Mouse (Mus musculus) left cerebral cortex, postnatal 25 days (tissue): ENCODE data around the gene Zkscan5. TPM values are rescaled to one million over a fixed set of nuclear protein-coding genes. Genes with fewer than 3 reads are reported as not detected.
A peak's percentile ranks its signal among the peaks of the same experiment; 100 is the strongest.

Experiments
- DNase-seq, 2 experiments: peaks; one replicate each; pipeline ENCODE4 v3.0.0; 2022; ENCODE audit warnings: low spot score in 2 of 2, mixed read lengths in 1 of 2
- intact Hi-C: fragments of 180-260 bp; cut with DNase I; formaldehyde crosslinking; loops from one replicate; pipeline ENCODE4 v1.15.1; 2025
- total RNA-seq, 2 experiments: library from RNA; stranded (reverse); gene quantifications; 2 replicates each; pipeline ENCODE4 v1.2.3; 2021

Zkscan5 gene
- total RNA-seq, result 10 to 100 TPM; 10.2 to 11.7 TPM

DNA sequence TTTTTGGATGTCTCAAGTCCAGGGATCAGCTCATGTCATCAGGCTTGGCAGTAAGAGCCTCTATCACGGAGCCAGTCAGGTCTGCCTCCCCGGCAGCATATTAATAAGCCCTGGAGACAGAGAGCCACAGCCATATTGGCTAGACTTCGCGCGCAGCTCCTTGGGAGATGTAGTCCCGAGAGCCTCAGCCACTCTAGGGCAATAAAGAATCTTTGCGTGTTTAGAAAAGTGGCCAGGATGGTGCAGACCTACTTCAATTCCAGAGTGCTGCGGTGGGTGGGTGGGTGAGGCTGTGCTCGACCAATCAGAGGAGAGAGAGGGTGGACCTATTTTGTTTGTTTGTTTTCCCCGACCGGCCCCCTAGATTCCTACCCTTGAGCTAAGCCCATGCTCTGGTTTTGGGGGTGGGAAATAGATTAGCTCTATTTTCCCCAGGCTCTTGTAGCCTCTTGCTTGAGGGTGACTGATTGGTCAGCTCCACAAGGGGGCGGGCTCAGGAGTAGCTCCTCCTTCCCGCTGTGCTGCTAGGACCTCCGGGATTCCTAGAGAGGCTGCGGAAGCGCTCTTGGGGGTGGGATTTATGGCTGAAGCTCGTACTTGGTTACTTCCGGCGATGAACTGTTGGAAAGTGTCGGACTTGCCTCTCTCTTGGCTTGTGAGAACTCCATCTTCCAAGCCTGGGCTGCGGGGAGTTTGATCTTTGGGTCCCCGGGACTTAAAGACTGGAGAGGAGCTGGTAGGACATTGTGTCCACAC, at the start of gene Zkscan5:
Gene Zkscan5, plus strand, starts transcription at position 627 of the 756 bp plus-strand sequence.
- intact Hi-C loops, result loop anchor here (2.0 kb wide), 1 partner anchor 27 kb away; the partner anchor contains the start of gene Zfp655

DNA sequence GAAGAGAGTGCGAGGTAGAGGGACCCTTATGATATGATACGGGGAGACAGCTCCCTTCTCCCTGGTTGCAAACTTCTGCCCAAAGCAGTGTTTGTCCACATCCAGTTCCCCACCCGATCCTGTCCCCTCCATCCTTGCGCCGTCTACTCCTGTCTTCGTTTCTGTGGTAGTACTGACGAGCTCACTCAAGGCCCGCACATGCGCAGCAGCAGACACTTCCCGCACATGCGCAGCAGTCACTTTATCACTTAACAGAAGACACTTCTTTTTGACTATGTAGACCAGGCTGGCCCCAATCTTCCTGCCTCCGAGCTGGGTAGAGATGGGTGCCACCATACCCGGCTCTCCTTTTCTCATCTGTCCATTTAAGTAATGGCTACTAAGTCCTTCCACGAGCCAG, 43.0 kb upstream of the Zkscan5 start:
- intact Hi-C loops, result no loop called here
- no peak for DNase-seq

More for the DNA sequence above, at the start of gene Zkscan5:
- DNase-seq, result peak; percentile 96 to 99

DNA sequence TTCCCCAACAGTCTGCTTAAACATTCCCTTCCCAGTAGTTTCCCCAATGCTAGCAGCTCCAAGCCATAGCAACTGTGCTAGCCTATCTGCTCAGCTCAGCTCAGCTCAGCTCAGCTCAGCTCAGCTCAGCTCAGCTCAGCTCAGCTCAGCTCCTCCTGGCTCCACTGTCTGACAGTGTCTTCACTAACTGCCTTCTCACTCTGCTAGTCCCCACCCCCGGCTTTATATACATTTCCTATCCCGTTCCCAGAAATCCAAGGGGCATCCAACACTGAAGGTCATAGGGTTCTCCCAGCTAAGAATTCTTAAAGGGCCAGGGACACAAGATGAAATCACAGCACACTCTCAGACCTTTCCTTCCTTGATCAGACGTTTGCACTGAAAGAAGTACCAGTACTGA, 39.7 kb upstream of the Zkscan5 start:
- intact Hi-C loops, result no loop called here
- DNase-seq, result no peak

DNA sequence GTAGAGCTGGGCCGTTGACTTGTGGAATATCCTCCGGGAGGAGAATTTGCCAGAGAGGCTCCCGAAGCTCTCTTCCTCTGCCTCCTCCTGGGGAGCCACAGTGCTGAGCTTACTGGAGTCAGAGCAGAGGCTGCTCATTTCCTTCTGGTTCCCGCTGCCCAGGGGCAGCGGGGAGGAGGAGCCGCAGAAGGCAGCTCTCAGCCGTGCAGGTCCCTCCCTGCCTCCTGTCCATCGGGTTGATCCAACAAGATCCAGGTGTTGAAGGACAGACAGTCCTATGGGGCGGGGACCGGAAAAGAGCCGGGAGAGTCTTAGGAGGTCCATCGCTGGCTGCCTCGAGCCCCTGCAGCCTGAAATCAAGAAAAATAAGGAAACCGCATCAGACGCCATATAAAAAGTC, 39.2 kb upstream of the Zkscan5 start:
- no peak for DNase-seq
- intact Hi-C loops, result no loop called here

DNA sequence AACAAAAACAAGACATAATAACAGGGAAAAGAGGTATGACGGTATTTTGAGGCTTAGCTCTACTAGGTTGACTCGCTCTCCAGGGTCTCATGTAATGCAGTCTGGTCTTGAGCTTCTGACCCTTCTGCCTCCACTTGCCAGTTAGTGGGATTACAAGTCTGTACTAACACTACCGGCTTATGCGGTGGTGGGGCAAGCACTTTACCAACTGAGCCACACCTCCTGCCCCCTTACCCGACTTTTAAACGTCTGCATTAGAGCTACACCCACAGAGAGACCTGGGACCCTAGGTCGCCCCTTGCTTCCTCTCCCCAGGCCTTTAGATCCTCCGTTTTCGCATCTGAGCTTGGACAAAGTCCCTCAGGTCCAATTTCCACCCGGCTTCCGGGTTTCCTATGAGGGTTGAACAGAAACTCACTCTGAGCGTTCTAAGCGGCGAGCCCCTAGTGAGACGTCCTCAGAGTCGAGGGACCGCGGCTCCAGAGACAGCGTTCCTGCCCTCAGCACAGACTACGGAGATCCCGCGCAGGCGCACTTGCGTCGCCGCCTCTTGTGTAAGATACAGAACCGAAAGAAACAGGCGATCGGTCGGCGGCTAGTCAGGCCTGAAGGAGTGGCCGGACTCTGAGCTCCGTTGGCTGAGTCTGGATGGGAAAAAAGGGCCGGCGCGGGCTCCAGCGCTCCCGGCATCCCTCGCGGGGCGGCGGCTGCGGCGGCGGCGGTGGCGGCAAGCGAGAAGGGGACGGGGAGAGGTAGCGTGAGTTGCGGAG, 37.6 kb upstream of the Zkscan5 start, which contains the start of the genes Ptcd1 and Cpsf4:
Gene Ptcd1, minus strand, starts transcription at position 573 of the 770 bp plus-strand sequence.
Gene Cpsf4, plus strand, starts transcription at position 678 of the 770 bp plus-strand sequence.
- DNase-seq, result peak; percentile 99
- intact Hi-C loops, result loop anchor here (2.0 kb wide), 2 partner anchors 24 to 26 kb away; partner anchors contain the start of genes Bud31 and Pdap1

DNA sequence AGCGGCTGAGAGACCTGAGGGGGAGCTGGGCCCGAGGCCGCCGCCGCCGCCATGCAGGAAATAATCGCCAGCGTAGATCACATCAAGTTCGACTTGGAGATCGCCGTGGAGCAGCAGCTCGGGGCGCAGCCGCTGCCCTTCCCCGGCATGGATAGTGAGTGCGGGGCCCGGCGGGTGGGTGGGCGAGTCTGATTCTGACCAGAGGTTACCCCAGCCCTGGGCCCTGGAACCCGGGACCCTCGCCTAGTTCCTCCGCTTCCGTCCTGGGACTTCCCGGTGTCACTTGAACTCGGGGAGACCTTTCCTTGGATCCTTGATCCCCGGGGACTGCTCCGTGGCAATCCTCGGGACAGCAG, 37.1 kb upstream of the Zkscan5 start:
- no peak for DNase-seq
- intact Hi-C loops, result loop anchor here (2.0 kb wide), 2 partner anchors 24 to 26 kb away; partner anchors contain the start of genes Bud31 and Pdap1

DNA sequence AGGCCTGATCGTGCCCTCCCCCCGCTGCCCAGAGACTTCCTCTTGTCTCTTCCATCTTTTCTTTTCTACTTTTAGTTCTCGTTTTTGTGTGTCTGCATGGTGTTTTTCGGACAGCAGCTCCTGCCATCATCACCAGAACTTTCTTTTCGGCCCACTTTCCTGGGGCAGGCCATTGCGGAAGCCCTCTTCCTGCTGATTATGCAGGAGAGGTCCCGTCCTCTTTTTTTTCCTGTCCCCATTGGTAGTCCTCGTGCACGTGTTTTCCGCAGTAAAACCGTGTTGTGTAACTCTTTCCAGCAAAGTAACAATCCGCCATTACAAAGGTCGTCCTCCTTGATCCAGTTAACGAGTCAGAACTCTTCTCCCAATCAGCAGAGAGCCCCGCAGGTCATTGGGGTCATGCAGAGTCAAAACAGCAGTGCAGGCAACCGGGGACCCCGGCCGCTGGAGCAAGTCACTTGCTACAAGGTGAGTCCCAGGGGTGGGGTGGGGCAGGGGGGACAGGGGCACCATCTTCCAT, 25.8 kb upstream of the Zkscan5 start:
- no peak for DNase-seq
- intact Hi-C loops, result no loop called here

DNA sequence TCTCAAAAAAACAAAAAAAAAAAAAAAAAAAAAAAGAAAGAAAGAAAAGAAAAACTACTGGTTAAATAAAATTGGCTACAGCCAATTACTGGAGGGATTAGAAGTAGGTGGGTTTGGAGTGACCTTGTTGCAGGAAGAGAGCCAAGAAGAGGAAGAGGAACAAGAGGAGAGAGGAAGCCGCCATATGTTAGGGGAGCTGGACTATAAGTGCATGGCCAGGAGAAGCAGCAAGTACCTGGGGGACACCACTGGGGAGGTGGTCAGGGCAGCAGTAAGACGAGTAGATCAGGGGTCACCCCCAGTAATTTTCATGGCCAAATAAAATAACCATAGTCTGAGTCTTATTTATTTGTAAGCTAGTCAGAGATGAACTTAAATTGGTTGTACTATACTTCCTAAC, 19.1 kb upstream of the Zkscan5 start:
- intact Hi-C loops, result no loop called here
- no peak for DNase-seq

DNA sequence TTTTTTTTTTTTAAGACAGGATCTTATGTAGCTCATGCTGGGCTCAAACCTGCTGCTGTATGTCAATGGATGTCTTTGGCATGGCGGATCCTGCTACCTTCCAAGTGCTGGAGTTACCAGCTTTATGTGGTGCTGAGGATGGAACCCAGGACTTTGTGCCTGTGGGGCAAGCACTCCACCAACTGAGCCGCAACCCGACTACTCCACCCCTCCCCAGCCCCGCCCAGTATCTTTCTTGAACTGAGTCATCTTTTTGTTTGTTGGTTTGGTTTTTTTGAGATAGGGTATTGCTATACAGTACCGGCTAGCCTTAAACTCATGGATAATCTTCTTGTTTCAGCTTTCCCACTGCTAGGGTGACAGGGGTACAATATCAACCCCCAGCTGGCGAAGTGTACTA, 14.9 kb upstream of the Zkscan5 start:
- intact Hi-C loops, result no loop called here

DNA sequence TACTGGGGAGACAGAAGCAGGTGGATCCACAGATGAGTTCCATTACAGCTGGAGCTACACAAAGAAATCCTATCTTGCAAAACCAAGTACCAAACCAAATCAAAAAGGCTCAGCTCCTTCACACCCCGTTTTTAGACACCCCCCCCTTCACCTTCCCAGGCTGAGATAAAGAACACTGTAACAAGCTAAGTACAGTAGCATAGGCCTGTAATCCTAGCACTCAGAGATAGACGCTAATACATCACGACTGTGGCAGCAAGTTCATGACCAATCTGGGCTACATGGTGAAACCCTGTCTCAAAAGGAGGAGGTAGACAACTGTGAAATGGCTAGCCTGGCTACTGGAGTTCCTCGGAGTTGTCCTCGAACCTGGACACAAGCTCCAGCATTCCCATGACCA, 14.0 kb upstream of the Zkscan5 start:
- DNase-seq, result no peak
- intact Hi-C loops, result loop anchor here (2.0 kb wide), 1 partner anchor 24 kb away; the partner anchor contains the start of genes Cpsf4 and Ptcd1

More for the DNA sequence above, 14.9 kb upstream of the Zkscan5 start:
- no peak for DNase-seq

DNA sequence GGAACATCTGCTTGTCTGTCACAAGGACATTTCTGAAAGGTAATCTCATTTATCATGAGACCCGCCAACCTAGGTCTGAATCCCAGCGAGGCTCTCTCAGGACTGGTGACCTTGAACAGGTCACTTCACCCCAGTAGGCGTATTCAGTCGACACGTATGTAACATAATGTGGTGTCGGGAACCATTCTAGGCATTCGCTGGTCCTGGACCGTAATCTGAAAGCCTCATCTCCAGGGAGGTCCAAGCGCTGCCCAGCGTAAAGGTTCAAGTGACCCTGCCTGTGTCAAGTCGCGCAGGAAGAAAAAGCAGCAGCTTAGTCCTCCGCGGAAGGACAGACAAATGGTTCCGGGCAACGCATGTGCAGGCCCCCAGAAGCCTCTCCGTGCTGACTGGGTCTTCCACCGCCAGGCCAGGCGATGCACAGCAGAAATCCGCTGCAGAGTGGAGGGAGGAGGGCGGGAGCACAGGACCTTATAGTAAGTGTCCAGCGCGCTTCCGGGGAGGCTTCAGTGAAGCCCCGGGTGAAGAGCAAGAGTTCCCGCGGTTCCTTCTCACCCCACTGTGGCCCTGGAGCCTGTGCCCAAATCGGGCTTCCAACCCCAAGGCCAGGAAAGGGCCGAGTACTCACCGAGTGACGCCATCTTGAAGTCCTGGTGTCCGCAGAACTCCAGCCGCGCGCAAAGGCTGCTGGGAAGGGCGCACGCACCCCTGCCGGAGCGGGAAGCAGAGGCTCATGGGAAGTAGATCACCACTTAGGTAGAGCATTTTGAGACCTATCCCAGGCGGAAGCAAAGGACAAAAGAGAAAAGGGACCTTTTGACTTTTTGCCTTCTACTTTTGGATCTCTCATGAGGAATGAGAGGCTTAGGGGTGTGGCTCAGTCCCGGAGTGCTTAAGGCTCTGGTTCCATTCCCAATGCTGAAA, 13.2 kb upstream of the Zkscan5 start:
- intact Hi-C loops, result loop anchor here (1.0 to 2.0 kb wide), 2 partner anchors 24 to 40 kb away; partner anchors contain the start of genes Cpsf4, Ptcd1 and Zfp655

DNA sequence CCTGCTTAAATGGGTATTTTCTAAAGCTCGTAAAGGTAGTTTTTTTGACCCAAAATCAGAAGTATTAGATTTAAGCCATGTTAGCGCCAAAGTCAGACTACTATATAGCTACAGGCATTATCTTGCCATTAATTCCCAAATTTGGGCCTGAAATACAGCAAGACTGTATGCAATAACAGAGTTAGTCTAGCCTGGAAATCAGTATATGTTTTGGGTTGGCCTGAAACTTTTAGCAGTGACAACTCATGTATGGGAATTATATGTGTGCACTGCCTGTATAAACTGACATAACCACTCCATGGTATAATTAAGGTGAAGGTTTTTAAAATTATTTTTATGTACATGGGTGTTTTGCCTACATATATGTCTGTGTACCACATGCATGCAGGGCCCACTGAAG, 12.4 kb upstream of the Zkscan5 start, which contains the start of gene Atp5j2:
Gene Atp5j2, minus strand, starts transcription at position 101 of the 400 bp plus-strand sequence.
- intact Hi-C loops, result loop anchor here (1.0 to 2.0 kb wide), 2 partner anchors 25 to 39 kb away; partner anchors contain the start of genes Cpsf4, Ptcd1 and Zfp655

More for the DNA sequence above, 13.2 kb upstream of the Zkscan5 start:
- DNase-seq, result peak; percentile 93 to 96

DNA sequence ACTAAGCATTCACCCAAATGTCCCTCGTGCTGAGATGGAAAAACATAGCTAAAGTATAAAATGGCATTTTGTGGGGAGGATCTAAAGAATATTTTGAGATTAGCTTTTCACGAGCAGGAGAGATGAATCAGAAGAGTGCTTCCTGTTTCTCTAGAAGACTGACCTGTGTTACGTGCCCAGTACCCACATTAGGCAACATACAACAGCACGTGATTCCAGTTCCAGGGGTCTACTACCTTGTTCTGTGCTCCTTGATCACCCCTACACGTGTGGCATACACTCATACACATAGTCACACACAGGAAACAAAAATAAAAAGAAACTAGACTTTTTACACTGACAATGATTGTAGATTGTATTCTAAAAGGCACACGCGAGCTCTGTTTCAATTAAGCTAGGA, 4.0 kb upstream of the Zkscan5 start:
- DNase-seq, result no peak
- intact Hi-C loops, result no loop called here

More for the DNA sequence above, 12.4 kb upstream of the Zkscan5 start, which contains the start of gene Atp5j2:
- no peak for DNase-seq

DNA sequence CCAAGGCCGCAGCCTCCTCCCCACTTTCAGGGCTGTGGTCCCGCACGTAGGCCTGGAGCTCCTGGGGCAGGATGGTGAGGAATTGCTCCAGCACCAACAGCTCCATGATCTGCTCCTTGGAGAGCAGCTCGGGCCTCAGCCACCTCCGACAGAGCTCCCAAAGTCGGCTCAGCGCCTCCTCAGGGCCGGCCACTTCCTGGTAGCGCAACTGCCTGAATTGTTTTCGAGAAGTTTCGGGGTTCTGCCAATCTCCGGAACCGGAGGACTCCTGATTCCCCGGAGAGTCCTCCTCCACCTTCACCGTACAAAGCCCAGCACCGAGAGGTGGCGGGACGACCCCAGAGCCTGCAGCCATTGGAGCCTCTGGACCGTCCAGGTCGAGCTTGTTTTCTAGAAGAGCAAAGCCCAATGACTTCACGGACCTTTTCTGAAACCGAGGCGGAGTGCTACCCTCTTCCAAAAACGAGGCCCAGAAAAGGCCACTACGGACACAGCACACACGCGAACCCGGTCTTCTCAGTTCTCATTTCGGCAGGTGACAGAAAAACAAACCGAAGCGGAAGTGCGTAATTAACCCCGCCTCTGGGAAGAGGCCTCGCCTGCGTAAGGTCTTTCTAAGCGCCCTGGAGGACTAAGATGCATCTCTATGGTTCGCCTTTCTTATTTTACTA, 2.9 kb upstream of the Zkscan5 start, which contains the start of gene Zkscan14:
Gene Zkscan14, minus strand, starts transcription at position 548 of the 671 bp plus-strand sequence.
- peak; percentile 71 to 88 for DNase-seq
- intact Hi-C loops, result no loop called here

DNA sequence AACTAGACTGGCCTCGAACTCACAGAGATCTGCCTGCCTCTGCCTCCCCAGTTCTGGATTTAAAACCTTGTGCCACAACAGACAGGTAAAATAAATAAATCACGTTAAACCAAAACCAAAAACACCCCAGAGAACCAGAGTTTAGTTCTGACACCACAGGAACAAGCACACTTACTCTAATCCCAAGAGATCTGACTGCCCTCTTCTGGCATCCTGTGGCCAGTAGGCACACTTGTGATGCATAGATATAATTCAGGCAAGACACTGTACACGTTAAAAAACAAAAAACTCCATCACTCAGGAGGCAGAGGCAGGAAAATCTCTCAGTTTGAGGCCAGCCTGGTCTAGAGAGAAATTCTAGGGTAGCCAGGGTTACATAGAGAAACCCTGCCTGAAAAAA, 1.9 kb upstream of the Zkscan5 start:
- intact Hi-C loops, result no loop called here
- no peak for DNase-seq

DNA sequence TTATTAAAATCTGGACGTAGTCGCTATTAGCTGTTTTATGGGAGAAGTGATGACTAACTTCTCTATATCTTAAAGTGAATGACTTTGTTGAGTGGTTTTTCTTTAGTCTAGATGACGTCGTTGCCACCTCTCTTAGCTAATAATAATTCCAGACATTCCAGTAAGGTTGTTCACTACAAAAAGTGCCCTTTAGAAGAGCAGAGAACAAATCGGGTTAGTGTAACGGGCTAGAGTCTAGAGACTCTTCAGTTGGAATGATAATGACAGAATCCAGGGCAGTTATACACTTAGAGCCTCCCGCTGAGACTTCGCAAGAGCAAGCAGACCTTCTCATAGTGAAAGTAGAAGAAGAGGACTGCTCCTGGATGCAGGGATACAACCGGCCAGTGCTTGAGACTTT, 679 bp downstream of the Zkscan5 start:
- intact Hi-C loops, result loop anchor here (2.0 kb wide), 1 partner anchor 26 kb away; the partner anchor contains the start of gene Zfp655
- no peak for DNase-seq

DNA sequence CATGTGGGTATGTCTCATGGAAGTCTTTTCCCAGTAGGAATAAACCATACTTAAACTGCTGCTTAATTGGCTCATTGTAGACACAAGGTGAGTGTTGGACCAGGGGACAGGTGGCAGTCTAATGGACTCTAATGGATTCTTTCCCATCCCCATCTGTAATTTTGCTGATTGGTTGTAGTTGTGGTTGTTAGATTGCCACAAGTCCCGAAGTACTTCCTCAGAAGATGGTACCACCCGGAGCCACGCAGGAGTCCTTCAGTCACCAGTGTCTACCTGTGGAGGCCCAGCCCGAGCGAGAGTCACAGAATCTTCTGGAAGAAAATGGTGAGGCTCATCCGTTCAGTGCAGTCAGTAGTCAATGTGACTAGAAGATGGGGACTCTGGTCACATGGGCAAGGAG, 3.0 kb downstream of the Zkscan5 start:
- DNase-seq, result no peak
- intact Hi-C loops, result no loop called here

DNA sequence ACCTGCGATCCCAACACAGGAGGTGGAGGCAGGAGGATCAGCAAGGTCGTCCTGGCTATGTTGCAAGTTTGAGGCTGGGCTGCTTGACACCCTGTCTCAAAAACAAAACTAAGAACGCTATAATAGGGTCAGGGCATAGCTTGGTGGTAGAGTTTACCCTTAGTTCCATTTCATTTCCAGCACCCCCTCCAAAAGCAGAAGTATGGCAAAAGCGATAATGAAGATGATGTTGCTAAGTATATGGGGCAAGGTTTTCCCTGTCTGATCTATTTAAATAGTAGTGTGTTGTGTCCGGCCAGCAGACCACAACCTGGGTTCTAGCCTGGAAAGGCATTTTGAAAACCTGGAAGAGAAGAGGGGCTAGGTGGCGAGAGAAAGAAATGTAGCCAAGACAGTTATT, 3.6 kb downstream of the Zkscan5 start:
- intact Hi-C loops, result no loop called here
- DNase-seq, result no peak
